Mouse (Mus musculus) kidney, adult 9 months (tissue): Measurements from ENCODE around the gene Atg2b.

ENCODE experiments used
- DNase-seq: peaks from one replicate; pipeline ENCODE4 v3.0.0; 2022

Gene Atg2b

DNA sequence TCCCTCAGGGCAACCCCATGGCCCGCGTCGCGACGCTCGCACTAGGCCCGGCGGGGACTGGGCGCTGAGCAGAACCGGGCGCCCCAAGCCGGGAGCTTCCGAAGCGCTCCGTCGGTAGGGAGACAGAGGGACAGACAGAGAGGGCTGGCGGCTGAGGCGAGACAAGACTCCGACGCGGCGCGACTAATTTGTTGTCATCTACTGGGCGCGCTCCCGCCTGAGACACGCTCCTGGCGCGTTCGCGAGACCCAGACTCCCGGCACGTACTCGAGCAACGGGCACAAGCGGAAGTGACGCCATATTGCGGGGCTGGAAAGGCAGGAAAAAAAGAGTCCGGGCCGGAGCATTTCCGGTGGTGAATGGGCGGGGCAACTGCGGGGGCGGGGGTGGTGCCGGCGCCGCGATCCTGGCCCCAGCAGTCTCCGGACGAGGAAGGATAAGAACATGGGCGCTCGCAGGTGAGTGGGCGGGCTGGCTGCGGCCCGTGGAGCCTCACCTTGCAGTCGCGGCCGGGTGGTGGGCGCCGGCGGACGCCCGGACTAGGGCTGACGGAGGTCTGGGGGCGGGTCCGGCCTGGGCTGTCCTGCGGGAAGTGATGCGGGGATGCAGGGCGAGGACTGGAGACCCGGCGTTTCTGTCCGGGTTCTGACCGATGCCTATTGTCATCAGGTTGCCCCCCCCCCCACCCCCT, at the start of gene Atg2b:
Gene Atg2b, minus strand, starts transcription at position 211 of the 691 bp plus-strand sequence.
- peak; percentile 94 for DNase-seq

DNA sequence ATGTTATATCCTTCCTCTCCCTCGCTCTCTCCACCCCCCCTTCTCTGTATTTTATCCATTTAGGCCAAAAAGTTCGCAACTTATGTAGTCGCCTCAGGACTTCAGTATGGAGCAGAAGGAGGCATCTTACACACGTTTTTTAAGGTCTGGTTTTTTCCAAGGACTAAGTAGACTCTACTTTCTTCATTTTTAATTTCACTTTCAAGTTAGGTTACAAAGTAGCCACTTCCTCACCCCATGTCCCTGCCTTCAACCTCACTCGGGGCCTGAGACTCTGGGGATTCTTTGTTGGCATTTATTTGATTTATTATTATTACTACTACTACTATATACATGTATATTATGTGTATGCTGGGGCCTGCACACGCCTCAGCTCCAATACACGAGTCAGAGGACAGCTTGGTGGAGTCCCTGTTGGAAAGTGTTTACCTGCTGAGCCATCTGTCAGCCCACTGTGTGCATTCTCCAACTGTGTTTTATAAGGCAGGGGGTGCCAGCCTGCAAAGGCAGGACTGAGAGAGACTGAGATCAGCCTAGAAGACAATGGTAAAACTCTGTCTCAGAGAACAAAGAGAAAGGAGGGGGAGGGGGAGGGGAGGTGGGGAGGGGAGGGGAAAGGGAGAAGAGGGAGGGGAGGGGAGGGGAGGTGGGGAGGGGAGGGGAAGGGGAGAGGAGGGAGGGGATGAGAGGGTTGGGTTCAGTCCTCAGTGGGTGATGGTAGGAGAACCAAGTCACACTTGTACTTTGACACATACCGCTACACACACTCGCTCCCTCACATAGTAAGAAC, 48.6 kb upstream of the Atg2b start:
- DNase-seq: no peak

DNA sequence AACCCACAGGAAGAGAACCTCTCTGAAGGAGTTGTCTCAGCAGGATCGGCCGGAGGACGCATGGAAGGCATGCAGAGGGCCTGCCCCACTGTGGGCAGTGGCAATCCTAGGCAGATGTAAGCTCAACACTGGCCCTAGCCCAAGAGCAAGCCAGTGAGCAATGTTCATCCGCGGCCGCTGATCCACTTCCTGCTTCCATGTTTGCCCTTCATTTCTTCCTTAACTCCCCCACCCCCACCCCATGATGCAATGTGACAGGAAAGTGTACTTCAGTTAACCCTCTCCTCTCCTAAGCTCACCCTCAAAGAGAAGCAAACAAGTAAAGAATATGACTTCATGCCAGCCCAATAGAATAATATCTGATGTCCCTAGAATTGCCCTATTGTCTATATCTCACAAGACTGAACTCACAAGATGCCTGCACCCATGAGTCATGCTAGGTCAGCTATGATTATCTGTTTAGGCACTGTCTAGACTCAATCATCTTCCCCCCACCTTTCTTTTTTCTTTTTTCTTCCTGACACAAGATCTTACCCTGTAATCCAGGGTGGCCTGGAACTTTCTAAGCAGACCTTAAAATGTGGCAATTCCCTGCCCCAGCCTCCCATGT, 45.9 kb upstream of the Atg2b start:
- no peak for DNase-seq

DNA sequence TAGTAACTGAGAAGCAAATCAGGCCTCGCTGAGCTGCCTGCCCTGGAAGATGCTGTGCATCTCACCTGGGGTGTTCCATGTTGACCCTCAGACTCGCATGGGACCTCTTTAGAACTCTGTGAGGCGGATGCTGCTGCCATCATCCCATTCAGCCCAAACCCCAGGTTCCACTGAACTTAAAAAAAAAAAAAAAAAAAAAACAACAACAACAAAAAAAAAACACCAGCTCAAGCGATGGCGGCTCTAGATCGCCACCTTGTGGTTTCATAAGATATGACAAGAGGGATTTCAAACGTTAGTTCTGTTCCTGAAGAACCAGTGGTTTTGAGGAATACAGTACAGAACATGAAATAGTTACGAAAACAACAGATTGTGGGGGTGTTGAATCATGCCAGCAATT, 43.0 kb upstream of the Atg2b start:
- peak; percentile 45 for DNase-seq

DNA sequence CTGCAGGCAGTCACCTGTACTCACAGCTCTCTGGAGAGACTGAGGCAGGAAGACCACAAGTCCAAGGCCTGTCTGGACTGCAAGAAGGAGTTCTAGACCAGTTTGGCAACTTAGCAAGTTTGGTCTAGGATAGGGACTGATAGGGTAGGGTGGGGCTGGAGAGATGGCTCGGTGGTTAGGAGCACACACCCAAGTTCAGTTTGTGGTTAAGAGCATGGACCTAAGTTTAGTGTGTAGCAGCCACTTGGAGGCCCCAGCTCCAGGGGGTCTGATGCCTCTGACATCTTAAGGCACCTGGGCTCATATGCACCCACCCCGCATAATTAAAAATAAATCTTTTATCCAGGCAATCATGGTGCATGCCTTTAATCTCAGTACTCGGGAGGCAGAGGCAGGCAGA, 42.3 kb upstream of the Atg2b start:
- DNase-seq: no peak

DNA sequence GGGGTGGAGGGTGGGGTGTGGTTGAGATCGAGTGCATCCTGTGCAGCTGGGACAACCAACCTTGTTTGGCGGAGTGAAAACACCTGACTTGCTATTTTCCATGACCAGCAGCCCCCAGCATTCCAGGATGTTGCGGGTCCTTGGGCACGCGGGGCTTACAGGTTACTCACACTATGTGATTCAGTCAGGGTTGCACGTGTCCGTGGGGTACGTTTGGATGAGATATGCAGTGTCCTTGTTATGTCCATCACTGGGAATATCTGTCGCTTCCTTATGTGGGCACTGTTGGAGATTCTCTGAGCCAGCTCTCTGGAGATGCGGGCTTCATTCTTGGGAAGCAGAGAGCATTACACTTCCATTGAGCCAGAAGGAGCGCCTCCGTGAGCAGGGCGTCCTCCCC, 40.7 kb upstream of the Atg2b start:
- DNase-seq: no peak

DNA sequence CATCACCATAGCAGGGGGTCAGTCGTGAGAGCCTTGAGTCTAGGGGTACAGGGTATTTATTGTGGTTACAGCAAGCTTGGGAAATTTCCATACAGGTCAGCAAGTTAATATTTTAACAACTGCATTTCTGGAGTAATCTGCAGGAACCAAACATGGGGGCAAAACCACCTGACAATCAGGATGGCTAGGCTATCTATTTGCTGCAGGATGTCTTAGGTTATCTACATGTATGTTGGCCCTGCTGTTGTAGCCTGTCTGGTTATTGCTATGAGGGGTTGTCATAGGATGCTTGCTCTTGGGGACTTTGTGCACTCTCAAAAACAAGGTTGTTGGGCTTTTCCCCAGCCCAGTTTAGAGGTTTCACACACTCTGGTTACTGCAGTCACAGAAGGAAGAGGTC, 39.6 kb upstream of the Atg2b start:
- no peak for DNase-seq

DNA sequence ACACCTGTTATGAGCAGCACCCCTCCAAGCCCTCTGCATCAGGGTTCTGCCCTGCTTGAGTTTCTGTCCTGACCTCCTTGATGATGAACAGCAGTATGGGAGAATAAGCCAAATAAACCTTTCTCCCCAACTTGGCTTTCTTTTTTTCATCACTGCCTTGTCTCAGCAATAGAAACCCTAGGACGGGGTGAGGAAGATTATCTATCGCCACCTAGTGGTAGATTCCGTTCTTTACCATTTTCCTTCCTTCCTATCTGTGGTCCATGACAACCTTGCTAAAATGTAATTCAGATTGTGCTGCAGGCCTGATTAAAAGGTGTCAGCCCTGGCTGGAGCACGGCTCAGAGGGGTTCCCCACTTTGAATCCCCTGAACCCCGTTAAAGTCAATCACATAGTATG, 37.6 kb upstream of the Atg2b start:
- peak; percentile 62 for DNase-seq

DNA sequence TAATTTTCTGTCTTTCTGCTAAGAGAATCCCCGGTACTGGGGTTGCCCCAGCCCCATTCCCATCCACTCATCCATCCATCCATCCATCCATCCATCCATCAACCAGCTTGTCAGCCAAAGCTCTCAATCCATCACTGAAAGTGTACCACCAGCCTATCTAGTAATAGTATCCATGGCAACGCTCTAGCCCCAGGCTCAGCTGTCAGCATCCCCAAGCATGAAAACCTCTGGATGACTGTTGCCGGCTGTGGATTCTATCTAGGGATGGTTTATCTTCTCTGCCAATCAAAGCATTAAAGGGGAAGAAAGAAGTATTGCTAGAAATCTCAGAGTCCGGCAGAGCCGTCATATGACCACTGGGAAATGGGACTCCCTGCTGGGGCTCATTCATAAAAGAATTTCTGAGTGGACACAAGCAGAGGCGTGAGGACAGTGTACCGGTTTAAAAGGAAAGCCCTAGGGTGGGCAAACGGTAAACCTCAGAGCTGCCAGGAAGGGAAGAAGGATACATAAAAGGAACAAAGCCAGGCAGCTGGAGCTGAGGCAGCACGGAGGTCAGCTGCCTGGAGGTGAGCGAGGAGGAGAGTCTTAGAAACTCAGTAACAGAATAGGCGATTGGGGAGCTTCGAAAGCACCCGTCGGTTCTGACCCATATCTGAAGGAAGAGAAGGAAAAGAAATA, 36.6 kb upstream of the Atg2b start:
- DNase-seq: no peak

DNA sequence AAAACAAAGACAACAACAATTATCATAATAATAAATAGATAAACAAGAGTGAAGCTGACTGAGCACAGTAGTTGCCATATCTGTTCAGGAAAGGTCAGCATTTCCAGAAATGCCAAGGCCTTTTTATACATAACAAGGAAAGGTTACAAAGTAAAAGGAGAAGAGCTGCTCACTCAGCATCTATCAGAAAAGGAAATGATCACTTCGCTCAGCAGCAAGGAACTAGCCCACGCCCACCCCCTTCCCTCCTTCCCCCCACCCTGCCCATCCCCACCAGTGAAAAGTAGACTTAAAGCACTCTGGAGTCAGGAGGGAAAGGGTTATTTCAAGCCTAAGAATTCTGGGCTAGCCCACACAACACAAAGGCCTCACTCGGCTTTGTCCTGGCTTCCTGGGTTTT, 35.2 kb upstream of the Atg2b start:
- DNase-seq: no peak

DNA sequence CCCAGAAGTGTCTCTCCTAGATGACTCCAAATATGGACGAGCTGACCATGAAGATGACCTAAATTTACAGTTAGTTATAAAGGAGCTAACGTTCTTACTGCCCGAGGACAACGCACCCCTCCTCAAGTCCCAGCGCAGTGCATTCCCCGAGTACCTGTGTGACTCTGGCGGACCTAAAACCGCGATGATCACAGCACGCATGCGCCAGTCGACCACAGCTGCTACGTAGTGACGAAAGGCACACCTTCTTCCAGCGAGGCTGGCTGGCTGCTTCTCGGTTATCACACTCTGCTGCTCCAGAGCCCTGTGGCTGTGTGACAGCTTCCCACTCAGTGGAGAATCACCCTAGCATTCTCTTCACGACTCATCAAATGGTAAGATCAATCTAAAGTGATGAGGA, 33.6 kb upstream of the Atg2b start:
- DNase-seq: no peak

DNA sequence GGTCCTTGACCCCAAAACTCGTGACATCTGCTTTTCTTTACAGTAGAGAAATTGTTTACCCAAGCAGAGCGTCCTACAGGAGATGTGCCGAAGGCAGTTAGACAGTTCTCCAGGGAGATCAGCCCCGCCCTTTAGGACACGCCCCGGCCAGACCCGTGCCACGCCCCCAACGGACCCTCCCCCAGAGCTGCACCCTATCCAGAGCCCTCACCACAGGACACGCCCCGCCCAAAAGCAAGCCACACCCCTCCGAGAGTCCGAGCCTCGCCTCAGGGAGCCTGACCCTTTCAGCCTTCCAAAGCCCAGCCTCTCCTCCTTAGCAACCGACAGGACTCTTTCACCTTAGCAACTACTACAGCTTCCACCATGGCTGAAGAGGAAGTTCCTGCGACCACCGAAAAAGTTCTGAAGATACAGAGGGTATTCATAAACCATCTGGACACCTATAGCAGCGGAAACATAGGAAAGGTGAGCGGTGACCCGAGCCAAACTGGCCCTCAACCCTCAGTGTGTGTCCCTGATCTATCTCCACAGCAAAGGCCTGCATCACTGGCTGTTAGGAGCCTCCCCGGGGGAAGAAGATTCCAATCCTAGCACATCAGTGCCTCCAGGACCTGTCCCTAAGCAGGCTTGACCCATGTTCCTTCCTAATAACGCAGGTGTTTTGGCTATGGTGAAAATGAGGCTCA, 20.9 kb upstream of the Atg2b start, which contains the start of gene Ak7:
Gene Ak7, plus strand, starts transcription at position 178 of the 689 bp plus-strand sequence.
- DNase-seq: peak; percentile 84

DNA sequence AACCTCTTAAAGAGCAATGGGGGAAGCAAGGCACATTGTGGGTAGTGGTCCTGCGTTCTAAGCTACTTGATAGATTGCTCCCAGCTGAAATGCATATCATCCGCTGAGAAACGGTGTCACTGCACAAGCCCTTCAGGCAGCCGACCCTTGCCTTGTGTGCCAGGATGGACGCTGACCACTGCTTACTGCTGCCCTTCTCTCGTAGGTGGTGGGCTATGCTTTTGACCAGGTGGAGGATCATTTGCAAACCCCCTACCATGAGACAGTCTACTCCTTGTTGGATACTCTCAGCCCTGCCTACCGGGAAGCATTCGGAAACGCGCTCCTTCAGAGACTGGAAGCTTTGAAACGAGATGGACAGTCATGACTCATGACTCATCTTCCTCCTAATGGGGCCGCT, 15.4 kb upstream of the Atg2b start:
- DNase-seq: no peak

DNA sequence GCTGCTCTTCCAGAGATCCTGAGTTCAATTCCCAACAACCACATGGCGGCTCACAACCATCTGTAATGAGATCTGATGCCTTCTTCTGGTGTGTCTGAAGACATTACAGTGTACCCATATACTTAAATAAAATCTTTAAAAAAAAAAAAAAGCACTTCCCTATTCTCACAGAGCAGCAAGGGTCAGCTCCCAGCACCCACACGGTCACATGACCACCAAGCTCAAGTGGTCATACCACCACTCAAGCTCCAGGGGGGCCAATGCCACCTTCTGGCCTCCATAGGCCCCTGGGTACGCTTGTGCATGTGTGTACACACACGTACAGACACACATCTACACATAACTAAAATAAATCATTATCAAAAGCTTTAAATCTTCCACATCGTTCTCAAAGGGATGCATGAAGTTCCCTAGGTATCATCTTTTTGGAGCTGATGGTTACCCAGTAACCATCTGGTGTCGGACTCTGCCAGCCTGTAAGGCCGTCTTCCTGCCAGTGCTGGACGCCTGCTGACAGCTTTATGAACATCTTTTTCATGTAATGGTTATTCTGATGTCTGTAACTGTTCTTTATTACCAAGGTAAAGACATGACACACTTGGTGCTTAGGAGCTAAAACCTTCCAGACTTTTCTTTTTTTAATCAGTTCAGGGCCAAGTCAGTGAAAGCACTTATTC, 12.2 kb upstream of the Atg2b start:
- DNase-seq: no peak

DNA sequence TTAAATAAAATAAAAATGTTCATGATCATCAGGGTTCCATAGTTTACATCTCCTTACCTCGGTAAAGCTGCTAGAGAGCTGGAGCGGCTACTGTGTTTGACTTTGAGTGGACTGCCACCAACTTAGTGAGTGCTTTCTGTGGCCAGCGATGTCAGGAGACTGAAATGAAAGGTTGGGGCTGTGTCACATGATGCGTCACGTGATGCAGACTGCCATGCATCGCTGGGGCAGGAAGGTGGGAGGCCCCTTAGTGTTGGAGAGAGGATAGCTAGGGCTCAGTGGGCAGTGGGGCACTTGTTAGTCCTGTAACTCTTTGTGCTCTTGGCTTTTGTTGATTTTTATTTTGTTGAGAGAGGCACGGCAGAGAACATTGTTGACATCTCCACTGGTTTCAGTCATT, 10.8 kb upstream of the Atg2b start:
- DNase-seq: no peak

DNA sequence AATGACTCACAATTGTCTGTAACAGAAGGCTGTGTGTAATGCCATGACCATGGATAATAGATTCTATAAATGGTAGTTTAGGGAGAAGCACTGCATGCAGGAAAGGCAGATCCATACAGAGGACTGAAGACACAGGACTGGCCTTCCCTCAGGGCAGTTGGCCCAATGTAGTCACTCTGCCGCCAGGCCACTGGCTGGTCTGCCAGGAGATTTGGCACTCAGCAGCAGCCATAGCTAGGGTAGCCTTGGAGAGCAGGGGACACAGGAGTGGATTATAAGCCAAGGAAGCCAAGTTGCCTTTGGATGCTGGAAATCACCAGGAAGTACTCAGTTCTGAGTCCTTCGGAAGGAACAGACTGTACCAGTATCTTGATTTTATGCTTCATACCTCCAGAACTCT, 9.0 kb upstream of the Atg2b start:
- DNase-seq: no peak

DNA sequence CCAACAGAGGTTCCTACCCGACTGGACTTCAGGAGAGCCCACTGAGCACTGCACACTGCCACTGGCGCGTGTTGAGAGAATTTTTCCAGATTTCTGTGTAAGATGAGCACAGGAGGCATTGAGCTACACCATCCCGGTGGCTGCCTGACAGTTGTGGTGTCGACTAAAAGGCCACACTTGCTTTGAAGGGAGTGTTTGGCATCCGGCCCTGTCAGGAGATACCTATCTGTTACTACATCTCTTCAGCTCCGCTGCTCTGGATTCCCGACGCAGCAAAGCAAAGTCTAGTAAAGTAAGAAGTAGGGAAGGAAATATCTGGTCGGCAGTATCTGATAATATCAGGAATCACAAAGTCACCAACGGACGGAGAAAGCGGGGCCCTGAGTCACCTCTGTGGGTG, 4.4 kb upstream of the Atg2b start:
- no peak for DNase-seq

DNA sequence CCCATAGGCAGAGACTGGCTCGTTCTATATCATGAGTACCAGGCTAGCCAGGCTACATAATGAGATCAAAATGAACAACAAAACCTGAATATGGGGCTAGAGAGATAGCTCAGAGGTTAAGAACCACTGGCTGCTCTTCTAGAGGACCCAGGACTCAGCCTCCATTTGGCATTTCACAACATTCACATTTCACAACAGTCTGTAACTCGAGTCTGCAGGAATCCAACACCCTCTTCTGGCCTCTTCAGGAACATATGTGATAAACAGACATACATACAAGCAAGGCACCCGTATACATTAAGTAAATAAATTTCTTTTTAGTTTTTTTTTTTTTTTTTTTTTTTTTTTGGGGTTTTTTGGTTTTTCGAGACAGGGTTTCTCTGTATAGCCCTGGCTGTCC, 3.5 kb upstream of the Atg2b start:
- DNase-seq: no peak

DNA sequence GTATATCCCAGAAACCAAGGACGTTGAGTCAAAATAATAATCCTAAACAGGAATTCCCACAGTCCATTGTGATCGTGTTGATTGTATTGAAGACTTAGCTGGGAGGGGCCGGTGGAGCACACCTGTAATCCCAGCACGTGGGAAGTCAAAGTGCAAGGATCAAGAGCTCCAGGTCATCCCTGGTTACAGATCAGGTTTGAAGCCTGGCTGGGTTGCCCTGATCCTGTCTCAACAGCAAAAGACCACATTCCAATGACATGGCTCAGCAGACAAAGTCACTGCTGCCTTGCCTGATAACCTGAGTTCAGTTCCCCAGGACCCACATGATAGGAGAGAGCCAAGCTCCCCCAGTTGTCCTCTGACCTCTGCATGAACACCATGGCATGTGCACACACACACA, 2.4 kb upstream of the Atg2b start:
- DNase-seq: peak; percentile 15

DNA sequence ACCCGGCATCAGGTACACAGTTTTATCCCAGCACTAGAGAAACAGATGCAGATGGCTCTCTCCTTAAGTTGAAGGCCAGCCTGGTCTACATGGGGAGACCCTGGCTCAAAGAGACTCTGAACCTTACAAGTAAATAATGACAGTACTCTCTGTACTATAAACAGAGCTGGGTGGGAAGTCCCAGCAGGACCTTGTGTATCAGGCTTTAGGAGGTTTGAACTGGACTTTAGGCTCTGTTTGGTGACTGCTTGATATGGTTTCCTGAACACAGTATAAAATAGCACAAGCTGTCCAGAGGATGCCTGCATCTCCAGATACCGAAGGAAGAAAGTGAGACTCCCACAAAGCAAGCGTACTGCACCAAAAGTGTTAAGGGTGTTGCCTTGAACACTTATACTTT, 1.8 kb upstream of the Atg2b start:
- peak; percentile 8 for DNase-seq

DNA sequence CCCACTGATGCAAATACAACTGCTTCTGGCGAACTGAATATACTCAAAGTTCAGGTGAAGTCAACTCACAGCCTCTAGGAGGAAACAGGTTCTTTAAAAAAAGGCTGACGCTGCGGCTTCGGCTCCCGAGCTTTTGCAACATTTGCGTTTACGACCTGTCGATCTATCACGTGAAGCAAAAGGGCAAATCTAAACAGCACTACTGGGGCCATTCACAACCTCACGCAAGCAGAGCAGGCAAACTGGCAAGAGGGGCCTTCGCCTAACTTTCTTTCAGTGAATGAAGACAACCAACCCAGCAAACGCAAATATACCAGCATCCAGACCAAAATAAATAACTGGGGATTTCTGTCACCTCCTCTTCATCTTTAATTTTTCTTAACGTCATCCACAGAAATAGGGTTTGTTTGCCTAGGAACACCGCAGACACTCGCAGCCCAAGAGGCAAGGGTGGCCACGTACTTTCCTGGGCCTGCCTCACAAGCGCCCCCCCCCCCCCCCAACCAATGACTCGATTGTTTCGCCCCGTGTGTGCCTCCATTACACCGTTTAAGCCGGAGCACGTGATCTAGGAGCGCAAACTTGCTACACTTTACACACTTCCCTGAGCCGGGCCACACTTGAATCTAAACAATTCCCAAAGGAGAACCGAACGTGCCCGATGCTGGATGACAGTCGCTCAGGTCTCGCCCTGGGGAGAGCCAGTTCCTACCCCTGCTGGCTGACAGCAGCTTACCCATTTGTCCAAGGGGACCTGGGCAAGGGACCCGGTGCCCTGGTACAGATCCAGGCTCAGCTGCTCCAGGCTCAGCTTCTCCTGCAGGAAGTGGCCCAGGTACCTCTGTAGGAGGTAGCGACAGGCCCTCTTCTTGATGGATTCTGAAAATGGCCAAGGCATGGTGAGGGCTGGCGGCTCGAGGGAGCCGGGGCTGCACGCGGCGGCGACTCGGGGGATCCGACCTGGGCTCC, 794 bp downstream of the Atg2b start, which contains the start of gene Gskip:
Gene Gskip, plus strand, starts transcription at position 897 of the 969 bp plus-strand sequence.
- DNase-seq: peak; percentile 64
